Mouse (Mus musculus) c-Kit-positive CD71-positive TER-119-positive erythroid progenitor cells, embryonic 14.5 days (primary cell): ENCODE measurements around the gene Panx1.

Experiments used
- DNase-seq: peaks from one replicate; pipeline ENCODE4 v3.0.0-alpha.2; 2013; ENCODE audit warnings: low spot score

The Panx1 gene

GRCm38 (mm10) chr9:14970805-14971525 lies 74.3 kb downstream of the Panx1 start:
- DNase-seq: no peak

GRCm38 (mm10) chr9:14970211-14970610 lies 75.1 kb downstream of the Panx1 start:
- DNase-seq: no peak

GRCm38 (mm10) chr9:14967598-14967997 lies 77.7 kb downstream of the Panx1 start:
- DNase-seq: no peak

- no peak for DNase-seq
These were observed 78.5 kb downstream of the Panx1 start for GRCm38 (mm10) chr9:14966787-14967186.

GRCm38 (mm10) chr9:14965368-14965767 lies 79.9 kb downstream of the Panx1 start:
- DNase-seq: no peak

GRCm38 (mm10) chr9:14962769-14963168 lies 82.5 kb downstream of the Panx1 start:
- DNase-seq: no peak

GRCm38 (mm10) chr9:14954659-14955058 lies 90.6 kb downstream of the Panx1 start:
- no peak for DNase-seq
